Mouse (Mus musculus) cerebral cortex, adult 2 months (tissue): ENCODE measurements around the gene Vgll3.

Source experiments
- WGBS: fragments of 180-500 bp; shearing (Covaris S2); methylation state at CpG from one replicate; pipeline ENCODE4 v1.1.7; 2018; 5-methylcytosine and 5-hydroxymethylcytosine counted together

Gene Vgll3

DNA sequence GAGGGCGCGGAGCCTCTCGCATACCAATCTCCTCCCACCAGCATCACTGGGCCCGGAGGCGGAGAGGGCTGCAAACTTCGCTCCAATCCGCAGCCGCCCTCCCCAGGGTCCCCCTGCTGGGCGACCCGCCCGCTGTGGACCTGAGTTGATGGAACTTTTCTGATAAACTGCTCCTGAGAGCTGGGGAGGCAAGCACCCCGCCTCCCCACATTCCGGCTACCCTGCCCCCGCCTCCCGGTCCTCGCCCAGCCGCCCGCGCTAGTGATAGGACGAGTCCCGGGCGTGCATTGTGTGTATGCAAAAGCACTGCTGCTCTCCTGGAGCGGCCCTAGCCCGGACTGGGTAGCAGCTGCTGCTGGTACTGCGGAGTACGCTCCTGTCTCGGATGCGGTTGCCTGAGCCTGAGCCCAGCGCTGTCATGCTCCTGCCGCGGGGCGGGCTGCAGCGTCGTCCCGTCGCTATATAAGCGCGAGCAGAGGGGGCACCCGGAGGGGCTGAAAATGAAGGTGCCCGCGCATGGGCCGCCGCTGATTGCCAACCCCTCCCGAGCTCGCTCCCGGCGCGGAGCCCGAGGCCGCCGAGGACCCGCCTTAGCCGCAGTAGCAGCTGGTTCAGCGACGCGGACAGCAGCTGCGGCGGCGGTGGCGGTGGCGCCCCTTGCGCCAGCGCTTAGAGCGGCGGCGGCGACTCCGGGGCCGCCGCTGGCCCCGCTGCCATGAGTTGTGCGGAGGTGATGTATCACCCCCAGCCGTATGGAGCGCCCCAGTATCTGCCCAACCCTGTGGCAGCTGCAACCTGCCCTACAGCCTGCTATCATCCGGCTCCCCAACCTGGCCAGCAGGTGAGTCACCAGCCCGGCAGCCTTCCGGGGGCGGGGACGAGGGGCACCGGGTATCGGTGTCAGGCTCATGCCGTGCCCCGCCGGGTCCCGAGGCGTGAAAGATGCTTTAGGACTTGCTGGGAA, at the start of gene Vgll3:
TSS of gene Vgll3 (plus strand) at position 340 of the 964 bp plus-strand sequence.
- WGBS, result under 1% methylated on average over 86 of the region's 86 CpGs

DNA sequence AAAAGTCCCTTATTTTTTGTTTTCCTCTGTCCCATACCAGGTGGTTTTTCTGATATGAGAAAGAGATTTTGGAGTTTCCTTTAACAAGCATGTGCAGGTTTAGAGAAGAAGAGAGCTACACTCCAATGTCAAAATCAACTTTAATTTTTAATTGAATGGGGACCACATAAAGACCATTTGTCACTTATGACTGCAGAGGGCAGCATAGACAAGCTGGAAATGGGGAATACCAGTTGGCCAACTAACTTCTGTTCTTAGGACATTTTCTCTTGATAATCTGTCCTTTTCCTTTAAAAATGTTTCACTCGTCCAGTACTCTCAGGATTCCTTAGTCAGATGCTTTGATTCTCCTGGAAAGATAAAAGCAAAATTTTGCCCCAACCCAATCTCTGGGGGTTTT, 29.1 kb upstream of the Vgll3 start:
- 27% methylated on average over 1 of the region's 1 CpGs for WGBS

DNA sequence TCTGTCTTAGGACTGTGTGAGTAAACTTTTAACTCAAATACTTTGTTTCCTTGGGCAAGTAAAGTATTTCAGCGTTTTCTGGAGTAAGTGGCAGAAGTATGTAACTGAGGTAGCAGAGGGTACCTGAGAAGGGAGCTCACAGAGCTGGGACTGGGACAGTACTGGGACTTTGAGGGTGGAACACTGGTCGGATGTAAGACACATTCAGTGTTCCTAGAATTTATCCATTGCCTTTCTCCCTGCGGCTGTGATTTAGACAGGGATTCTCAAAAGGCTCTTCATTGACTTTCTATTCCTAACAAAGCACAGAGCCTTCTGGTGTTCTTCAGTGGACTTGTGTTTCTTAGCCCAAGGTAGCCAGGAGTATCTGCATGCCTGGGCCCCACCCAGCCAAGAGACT, 1.0 kb downstream of the Vgll3 start:
- 36% methylated on average over 3 of the region's 3 CpGs for WGBS

DNA sequence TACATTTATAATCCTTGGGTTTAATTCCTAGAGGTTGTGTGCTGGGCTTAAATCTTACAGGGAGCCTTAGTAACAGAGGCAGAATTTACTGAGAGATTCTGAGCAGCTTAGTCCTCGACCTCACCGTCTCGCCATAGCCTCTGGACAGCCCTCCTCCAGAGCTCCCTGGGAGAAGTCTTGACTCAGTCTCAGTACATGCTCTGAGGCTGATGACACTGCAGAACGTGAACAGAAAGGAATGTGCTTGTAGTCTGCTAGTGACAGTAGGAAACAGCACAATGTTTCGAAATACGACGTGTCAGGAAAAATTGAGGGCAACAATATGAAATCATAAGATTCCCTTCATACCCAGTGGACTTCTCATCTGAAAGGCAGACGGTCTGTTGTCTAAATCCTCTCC, 3.7 kb downstream of the Vgll3 start:
- 74% methylated on average over 8 of the region's 8 CpGs for WGBS

DNA sequence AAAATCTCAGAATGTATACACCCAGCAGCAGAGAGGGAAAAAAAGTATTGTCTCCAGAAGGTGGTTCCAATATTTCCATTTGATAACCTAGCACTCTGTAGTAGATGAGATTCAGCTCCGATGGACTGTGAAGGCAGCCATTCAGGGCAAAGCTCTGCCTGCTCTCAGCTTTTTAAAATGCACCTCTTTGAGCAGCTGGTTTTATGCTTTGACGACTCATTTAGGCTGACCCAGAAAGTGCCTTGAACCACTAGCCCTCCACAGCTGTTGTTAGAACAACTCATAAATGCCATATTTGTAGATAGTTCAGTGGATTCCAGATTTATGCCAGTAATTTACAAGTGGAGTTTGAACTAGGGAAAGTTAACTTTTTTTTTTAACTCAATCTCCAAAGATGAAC, 5.7 kb downstream of the Vgll3 start:
- WGBS, result 56% methylated on average over 2 of the region's 2 CpGs

DNA sequence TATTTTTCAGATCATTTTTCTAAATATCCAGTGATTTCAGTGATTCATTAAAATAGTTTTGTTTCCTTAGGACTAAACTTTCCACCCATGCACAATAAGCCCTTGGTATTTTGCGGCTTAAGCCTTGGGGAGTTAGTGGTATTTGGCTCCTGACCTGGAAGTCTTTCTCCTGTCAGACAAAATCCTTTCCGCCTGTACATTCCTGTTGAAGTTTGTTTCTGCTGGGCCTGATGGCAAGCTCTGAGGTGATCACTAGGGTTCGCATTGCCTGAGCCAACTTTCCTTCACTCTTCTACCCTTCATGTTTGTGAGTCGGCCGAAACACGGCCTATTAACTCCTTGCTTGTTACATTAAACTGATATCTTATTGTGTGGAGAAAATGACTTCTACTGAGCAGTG, 8.7 kb downstream of the Vgll3 start:
- WGBS, result 83% methylated on average over 6 of the region's 6 CpGs

DNA sequence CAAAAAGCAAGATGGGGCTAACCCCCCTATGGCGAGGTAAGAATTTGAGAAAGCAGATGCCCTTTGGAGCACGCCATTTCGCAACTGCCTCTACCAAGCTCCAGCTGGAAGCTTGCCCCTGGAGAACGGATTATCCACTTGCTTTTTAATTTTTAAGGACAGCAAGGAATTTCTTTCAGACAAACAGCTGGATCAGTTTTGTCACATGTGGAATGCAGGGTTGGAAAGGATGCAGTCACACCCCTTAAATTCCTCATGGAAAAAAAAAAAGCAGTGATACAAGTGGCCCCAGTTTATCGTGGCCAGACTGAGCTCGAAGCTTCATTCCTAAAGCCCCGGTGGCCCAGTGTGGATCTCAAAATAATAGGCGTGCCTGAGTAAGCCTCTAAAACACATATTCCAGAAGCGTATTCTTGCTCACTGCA, 13.1 kb downstream of the Vgll3 start:
- WGBS, result 84% methylated on average over 9 of the region's 9 CpGs

DNA sequence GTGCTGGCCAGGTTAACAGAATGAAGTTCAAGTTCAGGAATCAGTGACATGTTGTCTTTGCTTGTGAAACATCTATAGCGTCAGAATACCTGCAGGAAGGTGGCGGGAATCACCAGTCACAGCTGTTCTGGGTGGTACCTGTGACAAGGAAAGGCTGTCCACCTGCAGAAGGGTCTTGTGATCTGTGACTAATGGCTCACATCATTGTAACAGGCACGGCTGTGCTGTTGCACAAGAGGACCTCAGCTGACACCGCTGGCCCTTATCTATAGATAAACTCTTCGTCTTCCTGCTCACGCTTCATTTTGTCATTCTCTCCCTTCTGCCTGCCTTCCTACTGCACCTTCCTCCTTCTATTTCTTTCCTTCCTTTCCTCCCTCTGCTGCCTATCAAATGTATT, 14.0 kb downstream of the Vgll3 start:
- 97% methylated on average over 6 of the region's 6 CpGs for WGBS

DNA sequence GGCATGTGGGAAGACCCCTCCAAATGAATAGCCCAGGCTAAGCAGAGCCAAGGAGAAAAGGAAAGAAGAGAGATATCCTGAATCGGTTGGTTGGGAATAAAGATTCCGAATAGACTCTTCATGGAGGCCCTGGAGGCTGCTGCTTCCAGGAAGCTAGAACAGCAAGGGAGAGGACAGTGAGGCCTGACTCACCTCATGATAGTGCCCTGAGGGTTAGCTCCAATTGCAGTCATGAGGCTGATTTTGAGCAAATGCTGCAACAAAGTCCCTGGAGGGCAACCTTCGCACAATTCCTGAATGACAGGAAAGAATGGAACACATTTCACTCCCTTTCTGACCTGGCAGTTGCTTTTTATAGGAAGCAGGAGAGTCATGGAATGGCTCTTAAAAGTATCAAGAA, 19.7 kb downstream of the Vgll3 start:
- 89% methylated on average over 3 of the region's 3 CpGs for WGBS

DNA sequence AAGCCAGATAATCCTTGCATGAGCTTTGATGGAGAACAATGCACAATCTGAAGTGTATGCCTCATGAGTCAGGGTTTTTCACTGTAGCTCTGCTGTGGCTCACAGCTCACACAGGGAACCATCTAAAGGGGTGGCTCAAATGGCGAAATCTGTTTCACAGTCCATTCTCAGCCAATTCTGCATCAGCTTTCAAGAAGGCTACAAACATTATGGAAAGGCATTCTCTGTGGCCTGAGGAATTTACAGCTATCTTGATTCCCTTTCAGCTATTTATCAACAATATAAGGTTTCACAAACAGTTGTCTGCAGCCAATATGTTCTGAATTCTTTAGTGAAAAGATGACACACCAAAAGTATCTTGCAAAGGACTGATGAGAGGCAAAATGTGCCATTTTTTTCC, 35.1 kb downstream of the Vgll3 start:
- WGBS, result 69% methylated on average over 1 of the region's 1 CpGs

DNA sequence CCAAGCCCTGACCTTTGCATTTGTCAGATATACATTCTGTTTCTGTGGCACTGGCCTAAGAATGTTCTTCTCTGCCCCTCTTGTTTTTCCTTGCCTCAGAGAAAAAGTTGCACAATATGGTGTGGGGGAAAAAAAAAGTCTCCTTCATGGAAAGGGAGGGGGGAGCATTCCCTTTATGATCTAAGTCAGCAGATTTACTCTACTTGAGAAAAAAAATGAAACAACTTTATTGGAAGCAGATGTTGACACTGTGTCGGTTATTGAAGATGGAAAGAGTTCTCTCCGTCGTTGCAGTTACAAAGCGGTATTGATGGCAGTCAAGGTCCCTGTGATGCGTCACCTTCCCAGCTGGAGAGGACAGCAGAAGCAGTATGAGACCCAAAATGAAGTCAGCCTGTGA, 49.4 kb downstream of the Vgll3 start:
- WGBS, result 90% methylated on average over 5 of the region's 5 CpGs

DNA sequence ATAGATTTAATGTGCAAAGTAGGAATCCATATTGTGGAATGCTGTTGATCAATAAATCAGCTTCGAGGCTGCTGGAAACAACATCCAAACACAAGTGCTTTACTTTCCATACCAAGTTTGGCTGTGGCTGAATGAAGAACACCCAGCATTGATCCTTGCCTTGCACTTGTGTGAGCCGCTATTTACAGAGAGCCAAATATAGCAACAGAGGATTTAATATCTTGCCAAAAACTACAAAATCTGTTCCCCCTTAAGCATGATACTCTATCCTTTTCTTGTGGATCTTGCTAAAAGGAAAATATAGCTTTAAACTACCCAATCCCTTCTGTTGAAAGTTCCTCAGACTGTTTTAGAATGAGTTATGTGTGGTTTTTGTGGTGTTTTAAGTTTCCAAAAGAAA, 52.9 kb downstream of the Vgll3 start:
- WGBS, result 26% methylated on average over 2 of the region's 2 CpGs

DNA sequence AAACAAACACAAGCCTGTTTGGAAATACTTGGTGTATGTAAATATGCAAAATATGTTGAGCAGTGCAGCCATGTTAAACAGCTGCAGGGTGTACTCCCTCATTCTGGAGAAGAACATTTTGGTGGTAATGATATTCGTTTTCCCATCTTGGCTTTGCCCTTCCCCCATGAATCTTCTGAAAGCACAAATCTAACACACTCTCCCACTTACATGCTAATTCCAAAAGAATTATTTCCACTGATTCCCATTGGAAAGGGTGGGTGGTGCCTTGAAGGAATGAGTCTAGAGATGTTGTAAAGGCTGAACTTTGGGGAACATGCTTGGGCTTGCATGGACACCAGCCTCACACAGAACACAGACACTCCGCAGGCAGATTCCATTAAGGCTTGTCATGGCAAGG, 53.9 kb downstream of the Vgll3 start:
- WGBS, result 67% methylated on average over 2 of the region's 2 CpGs

DNA sequence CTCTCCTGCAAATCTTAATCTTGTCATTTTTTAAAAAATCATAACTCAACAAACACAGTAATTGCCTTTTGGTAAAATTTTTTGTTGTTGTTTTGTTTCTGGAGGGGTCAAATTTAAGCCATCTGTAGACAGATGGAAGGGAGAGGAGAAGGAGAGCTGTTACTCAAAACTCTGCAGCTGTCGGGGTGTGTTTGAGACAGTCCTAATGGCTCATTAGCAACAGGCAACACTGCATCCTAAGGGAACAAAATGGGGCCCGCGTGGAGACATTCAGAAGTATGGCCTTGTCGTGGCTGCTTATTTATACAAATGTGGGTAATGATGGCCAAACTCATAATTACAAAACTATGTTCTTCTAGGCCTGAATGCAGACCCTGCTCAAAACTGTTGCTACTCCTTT, 73.9 kb downstream of the Vgll3 start:
- 89% methylated on average over 4 of the region's 4 CpGs for WGBS
